Mouse (Mus musculus): ENCODE measurements around the gene Gm5797.
"Not testable (repeated sequence)": the region's sequence is repeated elsewhere in the genome, so short reads cannot be mapped to it uniquely, and the experiment has no call there.

DNA sequence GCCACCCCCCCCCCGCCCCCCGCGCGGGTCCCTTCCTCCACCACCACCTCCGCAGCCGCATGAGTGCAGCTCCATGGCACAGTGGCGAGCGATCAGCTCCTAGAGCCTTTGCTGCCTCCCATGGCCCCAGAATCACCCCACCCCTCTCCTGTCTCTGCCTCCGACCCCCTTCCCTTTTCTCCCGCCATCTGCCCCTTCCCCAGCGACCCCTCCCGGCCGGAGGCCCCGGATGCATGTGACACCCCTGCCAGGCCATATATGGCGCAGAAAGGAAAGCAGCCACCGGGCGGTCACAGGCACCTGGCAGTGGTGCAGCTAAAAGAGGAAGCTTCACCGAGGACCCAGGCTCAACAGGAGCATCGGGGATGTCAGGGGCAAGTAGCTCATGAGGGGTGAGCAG lies 17.1 kb downstream of the Gm5797 start:
- not testable (repeated sequence) for TF ChIP-seq EP300 (IDR thresholded peaks at IDR 0.05; ENCODE audit: low read length); SMC3 (IDR thresholded peaks at IDR 0.05; ENCODE audit: low read depth, low read length); USF2 (conservative IDR thresholded peaks at IDR 0.05; ENCODE audit: low read depth, low read length); POLR2A (IDR thresholded peaks at IDR 0.05; ENCODE audit: low read depth, low read length); ZMIZ1 (IDR thresholded peaks at IDR 0.05; ENCODE audit: low read depth, low read length); MAFK (IDR thresholded peaks at IDR 0.05; ENCODE audit: insufficient replicate concordance, low read length); CTCF (conservative IDR thresholded peaks at IDR 0.05 in 1 of 2, IDR thresholded peaks at IDR 0.05 in 1 of 2; ENCODE audit: low read depth in 2 of 2, low read length in 2 of 2); NELFE (IDR thresholded peaks at IDR 0.05; ENCODE audit: low read depth, low read length); CHD2 (IDR thresholded peaks at IDR 0.05; ENCODE audit: low read length); ZC3H11A (IDR thresholded peaks at IDR 0.05; ENCODE audit: low read depth, low read length); TCF12 (IDR thresholded peaks at IDR 0.05; ENCODE audit: low read depth, low read length)
